Mouse (Mus musculus) forebrain, postnatal 0 days (tissue): ENCODE results near the gene Mt2. TPM values are rescaled to one million over a fixed set of nuclear protein-coding genes. Genes with fewer than 3 reads are reported as not detected.

Source experiments
- ATAC-seq: fragments of 200-750 bp; cut with Nextera tagmentation; 2 replicates; pipeline ENCODE4 v1.8.0; 2017; ENCODE audit warnings: mild to moderate bottlenecking, moderate library complexity
- DNase-seq: peaks from one replicate; pipeline ENCODE4 v3.0.0-alpha.2; 2015
- H3K27ac ChIP-seq: fragments of 300-500 bp; sonication (generic); 2 replicates; pipeline ENCODE4 v1.5.1; 2014; ENCODE audit warnings: low read depth, mild to moderate bottlenecking, antibody characterized with exemption, low read length, moderate library complexity, mixed read lengths
- H3K27me3 ChIP-seq: fragments of 300-500 bp; sonication (generic); 2 replicates; pipeline ENCODE4 v1.6.1; 2014; ENCODE audit warnings: mild to moderate bottlenecking, low read length, mixed read lengths; ENCODE audit not compliant: insufficient read depth
- H3K36me3 ChIP-seq: fragments of 300-500 bp; sonication (generic); 2 replicates; pipeline ENCODE4 v1.6.1; 2014; ENCODE audit warnings: mild to moderate bottlenecking, moderate library complexity; ENCODE audit not compliant: insufficient read depth
- H3K4me1 ChIP-seq: fragments of 300-500 bp; sonication (generic); 2 replicates; pipeline ENCODE4 v1.6.1; 2014; ENCODE audit warnings: antibody characterized with exemption; ENCODE audit not compliant: insufficient read depth
- H3K4me2 ChIP-seq: fragments of 300-500 bp; sonication (generic); 2 replicates; pipeline ENCODE4 v1.6.1; 2014; ENCODE audit warnings: low read depth, mild to moderate bottlenecking, moderate library complexity
- H3K4me3 ChIP-seq: fragments of 300-500 bp; sonication (generic); 2 replicates; pipeline ENCODE4 v1.5.1; 2014; ENCODE audit warnings: low read depth, low read length, mixed read lengths
- H3K9ac ChIP-seq: fragments of 300-500 bp; sonication (generic); 2 replicates; pipeline ENCODE4 v1.6.1; 2014; ENCODE audit warnings: mild to moderate bottlenecking
- H3K9me3 ChIP-seq: fragments of 300-500 bp; sonication (generic); 2 replicates; pipeline ENCODE4 v1.6.1; 2016; ENCODE audit warnings: low read length
- CTCF ChIP-seq: sonication (generic); IDR thresholded peaks from 2 replicates; pipeline ENCODE4 v1.5.1; 2016; ENCODE audit warnings: antibody characterized with exemption, control low read depth, low read depth
- WGBS: fragments of 180-500 bp; shearing (Covaris S2); extraction: QIAGEN DNeasy Blood & Tissue Kit; methylation state at CpG from one replicate; pipeline ENCODE4 v1.1.7; 2014; 5-methylcytosine and 5-hydroxymethylcytosine counted together
- polyA plus RNA-seq: library from polyadenylated mRNA; unstranded; fragments of >200 nt; fragmentation: Nextera tagmentation; extraction: Ambion mirVana; gene quantifications from 2 replicates; pipeline ENCODE4 v1.2.1, GENCODE M21; 2015
- total RNA-seq: library from RNA; depleted of rRNA; stranded (reverse); fragments of >200 nt; gene quantifications from 2 replicates; pipeline ENCODE4 v1.2.3, GENCODE M21; 2014; rRNA removed

Gene Mt2
- total and polyA plus RNA-seq, 2 experiments from 2014 or later = 88.1 to 143 TPM

- Histone ChIP-seq H3K9ac (peak overlapping the region; percentile 74; the same call in 1 of the 2 replicates), H3K9me3 (no peaks in the 10 kb centered on the region), H3K27ac (peak overlapping the region; percentile 64; the same call in 1 of the 2 replicates), H3K36me3 (no peaks in the 10 kb centered on the region), H3K4me1 (0 out of 2 replicates have a peak, but pooled peaks cover 3% of the 10 kb centered on the region), H3K27me3 (no peaks in the 10 kb centered on the region), H3K4me2 (peak overlapping the region; percentile 80), H3K4me3 (peak overlapping the region; percentile 78)
- WGBS = 18% methylated on average over 6 of the region's 6 CpGs
- TF ChIP-seq CTCF = no peak
- ATAC-seq = no peak
- DNase-seq = no peak
Measured at GRCm38 (mm10) chr8:94213819-94214218, 41.4 kb downstream of the Mt2 start.

DNA sequence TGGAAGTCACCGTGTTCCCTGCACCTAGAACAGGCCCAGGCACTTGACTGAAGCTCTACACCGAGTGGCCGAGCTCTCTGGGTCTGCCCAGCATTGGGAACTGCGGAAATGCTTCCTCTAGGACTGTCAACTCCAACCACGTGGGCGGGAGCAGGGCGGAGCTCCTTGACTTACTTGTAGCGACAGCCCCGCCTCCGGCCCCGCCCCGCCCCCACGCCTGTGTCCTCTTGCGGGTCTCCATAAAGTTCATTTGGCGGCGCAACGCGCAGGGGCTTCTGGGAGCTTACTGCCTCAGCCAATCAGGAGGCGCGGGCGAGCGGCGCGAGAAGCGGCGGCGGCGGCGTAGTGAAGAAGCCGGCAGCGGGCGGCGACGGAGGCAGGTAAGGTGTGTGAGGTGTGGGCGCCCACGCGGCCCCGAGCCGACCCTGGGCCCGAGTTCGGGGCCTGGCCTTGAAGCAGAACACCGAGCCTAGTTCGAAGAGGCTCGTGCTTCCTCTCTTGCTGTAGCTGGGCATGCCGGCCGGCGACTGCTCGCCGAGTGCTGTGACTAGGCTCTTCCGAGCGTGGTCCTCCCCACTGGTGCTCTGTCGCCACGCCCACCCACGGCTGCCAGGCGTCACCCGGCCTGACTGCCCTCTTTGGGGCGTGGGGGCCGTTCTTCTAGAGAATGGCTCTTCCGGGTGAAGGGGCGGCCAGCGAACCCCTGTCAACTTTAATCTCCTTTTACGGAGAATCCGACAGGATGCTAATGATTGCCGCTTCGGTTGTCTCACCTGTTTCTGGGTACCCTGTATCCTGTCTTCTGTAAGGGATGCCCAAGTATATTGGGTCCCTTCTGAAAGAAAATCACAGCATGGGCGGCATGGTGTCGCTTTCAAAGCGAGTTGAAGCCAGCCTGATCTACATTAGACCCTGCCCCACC is 42.0 kb downstream of the Mt2 start, which contains the start of gene Nup93:
Gene Nup93 (plus strand): TSS at position 313 of the 922 bp plus-strand sequence.
- Histone ChIP-seq H3K4me1 (0 out of 2 replicates have a peak, but pooled peaks cover 1% of the 10 kb centered on the region), H3K36me3 (no peaks in the 10 kb centered on the region), H3K27ac (peak within 1 kb of the TSS; percentile 64), H3K4me2 (peak within 1 kb of the TSS; percentile 80), H3K4me3 (peak within 1 kb of the TSS; percentile 78), H3K27me3 (no peaks in the 10 kb centered on the region), H3K9ac (peak within 1 kb of the TSS; percentile 74), H3K9me3 (no peaks in the 10 kb centered on the region)
- under 1% methylated on average over 68 of the region's 68 CpGs for WGBS
- DNase-seq (peak; percentile 97), ATAC-seq (peak; percentile 97)
- TF ChIP-seq CTCF = no peak

Other genes with a start within 250 kb of the Mt2 start
- 163 and 217 TPM in 2 replicates for gene Amfr, start 159.8 kb upstream of the Mt2 start, total RNA-seq
- gene Amfr, start 159.8 kb upstream of the Mt2 start, polyA plus RNA-seq = 82.8 and 90.2 TPM in 2 replicates
- 107 and 110 TPM in 2 replicates for gene Nudt21, start 135.6 kb upstream of the Mt2 start, total RNA-seq
- 104 and 131 TPM in 2 replicates for gene Nudt21, start 135.6 kb upstream of the Mt2 start, polyA plus RNA-seq
- 15.4 and 17.9 TPM in 2 replicates for gene Ogfod1, start 135.5 kb upstream of the Mt2 start, total RNA-seq
- gene Ogfod1, start 135.5 kb upstream of the Mt2 start, polyA plus RNA-seq = 5.3 and 8.2 TPM in 2 replicates
- 21.1 and 22.6 TPM in 2 replicates for gene Bbs2, start 73.7 kb upstream of the Mt2 start, total RNA-seq
- 8.9 and 14.9 TPM in 2 replicates for gene Bbs2, start 73.7 kb upstream of the Mt2 start, polyA plus RNA-seq
- not detected in 2 replicates for gene Mt4, start 35.5 kb upstream of the Mt2 start, total RNA-seq
- not detected in 2 replicates for gene Mt4, start 35.5 kb upstream of the Mt2 start, polyA plus RNA-seq
- gene Mt3, start 20.1 kb upstream of the Mt2 start, total RNA-seq = 151 and 445 TPM in 2 replicates
- 316 and 341 TPM in 2 replicates for gene Mt3, start 20.1 kb upstream of the Mt2 start, polyA plus RNA-seq
- 205 and 418 TPM in 2 replicates for gene Mt1, start 6.4 kb downstream of the Mt2 start, total RNA-seq
- 386 and 411 TPM in 2 replicates for gene Mt1, start 6.4 kb downstream of the Mt2 start, polyA plus RNA-seq
- 43.7 and 44.5 TPM in 2 replicates for gene Nup93, start 41.9 kb downstream of the Mt2 start, total RNA-seq
- 31.4 and 36.7 TPM in 2 replicates for gene Nup93, start 41.9 kb downstream of the Mt2 start, polyA plus RNA-seq
- gene Slc12a3, start 156.5 kb downstream of the Mt2 start, total RNA-seq = 0.29 TPM in 1 of 2 replicates, not detected in the other
- gene Slc12a3, start 156.5 kb downstream of the Mt2 start, polyA plus RNA-seq = 0.08 and 0.12 TPM in 2 replicates
- gene Herpud1, start 213.8 kb downstream of the Mt2 start, total RNA-seq = 68.2 and 79.7 TPM in 2 replicates
- gene Herpud1, start 213.8 kb downstream of the Mt2 start, polyA plus RNA-seq = 60.7 and 63.4 TPM in 2 replicates